Mouse (Mus musculus) small intestine, adult 2 months (tissue): Measurements from ENCODE around the gene Tmem158.

ENCODE experiments used
- CTCF ChIP-seq: fragments of 200-500 bp; IDR thresholded peaks from 2 replicates; pipeline ENCODE4 v1.5.1; 2012; ENCODE audit warnings: low read depth, mild to moderate bottlenecking, control low read depth, inconsistent platforms, low read length, moderate library complexity, mixed read lengths; ENCODE audit not compliant: insufficient replicate concordance, insufficient read length; ENCODE audit errors: extremely low read depth
- POLR2A ChIP-seq: fragments of 200-500 bp; IDR thresholded peaks from 2 replicates; pipeline ENCODE4 v1.6.1; 2012; ENCODE audit warnings: low read depth, mild to moderate bottlenecking, control low read depth, inconsistent platforms, low read length, moderate library complexity

GRCm38 (mm10) chr9:123260611-123261021, at the start of gene Tmem158:
- TF ChIP-seq CTCF = no peak
- TF ChIP-seq POLR2A = no peak; the same call in none of the 2 replicates
